Mouse (Mus musculus): ENCODE results near the gene Pmel. TPM values are rescaled to one million over a fixed set of nuclear protein-coding genes. Genes with fewer than 3 reads are reported as not detected.

Pmel gene
- 1.6 and 2.6 TPM in 2 replicates for polyA plus RNA-seq (2015; fragmentation: Nextera tagmentation; extraction: Ambion mirVana)

- Histone ChIP-seq H3K9ac (peak within 1 kb of the TSS; percentile 91), H3K27me3 (replicated peaks) (no peaks in the 10 kb centered on the region), H3K36me3 (peaks cover 46% of the 10 kb centered on the region), H3K9me3 (no peaks in the 10 kb centered on the region), H3K27ac (replicated peaks) (peak within 1 kb of the TSS; percentile 98), H3K4me1 (peaks cover 45% of the 10 kb centered on the region), H3K4me3 (peak within 1 kb of the TSS; percentile 93), H3K4me2 (peak within 1 kb of the TSS; percentile 74)
- ATAC-seq (ENCODE audit: extremely low read depth, insufficient number of reproducible peaks, low FRiP score, low TSS enrichment), result no peak
- WGBS, result 21% methylated on average over 4 of the region's 4 CpGs
Measured at GRCm38 (mm10) chr10:128703895-128704294, at the start of gene Pmel. TSS of gene Pmel (plus strand) at chr10:128704195.

DNA sequence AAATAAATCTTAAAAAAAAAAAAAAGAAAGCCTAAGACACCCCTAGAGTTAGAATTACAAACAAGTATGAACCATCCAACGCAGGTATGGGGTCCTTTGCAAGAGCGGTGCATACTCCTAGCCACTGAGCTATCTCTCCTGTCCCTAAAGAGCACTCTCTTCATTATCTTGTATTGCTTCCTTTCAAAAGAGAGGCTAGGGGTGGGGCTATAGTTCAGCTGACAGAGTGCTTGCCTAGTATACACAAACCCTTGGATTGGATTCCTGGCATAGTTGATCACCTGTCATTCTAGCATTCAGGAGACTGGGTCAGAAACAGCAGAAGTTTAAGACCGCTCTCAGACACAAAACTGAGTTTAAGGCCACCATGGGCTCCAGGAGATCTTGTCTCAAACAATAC is 48.7 kb upstream of the Pmel start:
- Histone ChIP-seq H3K4me1 (peaks cover 8% of the 10 kb centered on the region), H3K4me3 (no peak overlapping the region), H3K9me3 (no peaks in the 10 kb centered on the region), H3K4me2 (no peak overlapping the region), H3K9ac (no peak overlapping the region), H3K27ac (replicated peaks) (no peak overlapping the region), H3K36me3 (no peaks in the 10 kb centered on the region), H3K27me3 (replicated peaks) (peaks cover 4% of the 10 kb centered on the region; the same call in 1 of the 2 replicates)
- ATAC-seq (ENCODE audit: extremely low read depth, insufficient number of reproducible peaks, low FRiP score, low TSS enrichment), result no peak
- 35% methylated on average over 3 of the region's 3 CpGs for WGBS

- Histone ChIP-seq H3K9me3 (no peaks in the 10 kb centered on the region), H3K4me3 (no peak overlapping the region), H3K4me2 (no peak overlapping the region), H3K4me1 (peaks cover 8% of the 10 kb centered on the region), H3K27ac (replicated peaks) (no peak overlapping the region), H3K9ac (no peak overlapping the region), H3K36me3 (no peaks in the 10 kb centered on the region), H3K27me3 (replicated peaks) (0 out of 2 replicates have a peak, but pooled peaks cover 4% of the 10 kb centered on the region)
- ATAC-seq (ENCODE audit: extremely low read depth, insufficient number of reproducible peaks, low FRiP score, low TSS enrichment), result no peak
- WGBS, result 85% methylated on average over 1 of the region's 1 CpGs
Measured at GRCm38 (mm10) chr10:128656731-128657130, 47.3 kb upstream of the Pmel start.

- Histone ChIP-seq H3K27ac (replicated peaks) (no peak overlapping the region), H3K4me2 (no peak overlapping the region), H3K36me3 (no peaks in the 10 kb centered on the region), H3K9me3 (no peaks in the 10 kb centered on the region), H3K27me3 (replicated peaks) (0 out of 2 replicates have a peak, but pooled peaks cover 4% of the 10 kb centered on the region), H3K4me3 (no peak overlapping the region), H3K9ac (no peak overlapping the region), H3K4me1 (peaks cover 8% of the 10 kb centered on the region)
- 53% methylated on average over 9 of the region's 9 CpGs for WGBS
- no peak for ATAC-seq (ENCODE audit: extremely low read depth, insufficient number of reproducible peaks, low FRiP score, low TSS enrichment)
Measured at GRCm38 (mm10) chr10:128657844-128658243, 46.2 kb upstream of the Pmel start.

DNA sequence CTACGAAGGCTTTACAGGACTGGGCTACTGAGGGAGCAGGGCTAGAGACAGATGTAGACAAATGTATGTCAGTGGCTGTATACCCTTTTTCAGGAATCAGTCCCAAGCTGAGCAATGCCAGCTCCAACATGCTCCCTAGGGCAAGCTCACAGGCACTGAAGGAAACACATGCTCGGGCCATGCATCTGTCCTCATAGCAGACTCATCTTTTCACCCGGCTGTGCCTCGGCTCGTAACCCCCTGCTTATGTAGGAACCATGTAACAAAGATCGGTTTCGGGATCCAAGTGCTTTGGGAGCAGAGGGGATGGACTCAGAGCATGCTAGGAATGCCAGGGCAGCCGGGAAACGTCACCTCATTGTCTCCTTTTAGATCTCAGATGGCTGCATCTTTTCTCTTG is 44.5 kb upstream of the Pmel start:
- WGBS, result 30% methylated on average over 9 of the region's 9 CpGs
- Histone ChIP-seq H3K4me3 (no peak overlapping the region), H3K4me1 (peaks cover 8% of the 10 kb centered on the region), H3K9me3 (no peaks in the 10 kb centered on the region), H3K27me3 (replicated peaks) (no peaks in the 10 kb centered on the region), H3K27ac (replicated peaks) (no peak overlapping the region), H3K36me3 (no peaks in the 10 kb centered on the region), H3K9ac (no peak overlapping the region), H3K4me2 (no peak overlapping the region)
- ATAC-seq (ENCODE audit: extremely low read depth, insufficient number of reproducible peaks, low FRiP score, low TSS enrichment), result no peak

DNA sequence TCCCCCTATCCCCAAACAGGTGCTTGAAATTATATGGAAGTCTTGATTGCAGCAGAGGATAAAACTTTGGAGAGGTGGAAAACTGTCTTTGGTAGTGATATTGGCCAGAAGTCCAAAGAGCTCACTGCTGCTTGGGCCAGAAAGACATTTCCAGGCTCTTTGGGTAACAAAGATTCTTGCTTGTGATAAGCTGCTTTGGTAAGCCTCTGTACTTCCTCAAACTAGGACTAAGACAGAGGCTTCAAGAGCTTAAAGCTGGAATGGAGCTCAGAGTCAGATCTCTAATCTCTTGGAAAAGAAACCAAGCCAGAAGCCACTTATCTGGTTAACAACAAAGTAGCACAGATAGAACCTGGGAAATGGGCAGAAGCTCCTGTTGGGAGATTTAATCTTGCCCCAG is 41.5 kb upstream of the Pmel start:
- ATAC-seq (ENCODE audit: extremely low read depth, insufficient number of reproducible peaks, low FRiP score, low TSS enrichment), result no peak
- Histone ChIP-seq H3K9me3 (no peaks in the 10 kb centered on the region), H3K36me3 (no peaks in the 10 kb centered on the region), H3K27me3 (replicated peaks) (no peaks in the 10 kb centered on the region), H3K4me1 (0 out of 2 replicates have a peak, but pooled peaks cover 3% of the 10 kb centered on the region), H3K4me3 (no peak overlapping the region), H3K9ac (no peak overlapping the region), H3K4me2 (no peak overlapping the region), H3K27ac (replicated peaks) (no peak overlapping the region)

GRCm38 (mm10) chr10:128663441-128664220 is 40.4 kb upstream of the Pmel start:
- no peak for ATAC-seq (ENCODE audit: extremely low read depth, insufficient number of reproducible peaks, low FRiP score, low TSS enrichment)
- Histone ChIP-seq H3K4me2 (no peak overlapping the region), H3K9ac (no peak overlapping the region), H3K4me1 (peaks cover 7% of the 10 kb centered on the region), H3K27me3 (replicated peaks) (no peaks in the 10 kb centered on the region), H3K4me3 (no peak overlapping the region), H3K9me3 (no peaks in the 10 kb centered on the region), H3K36me3 (no peaks in the 10 kb centered on the region), H3K27ac (replicated peaks) (no peak overlapping the region)
- 46% methylated on average over 5 of the region's 5 CpGs for WGBS

- peaks cover 9% of the 10 kb centered on the region for H3K4me1 ChIP-seq
- H3K36me3 ChIP-seq, result no peaks in the 10 kb centered on the region
- no peaks in the 10 kb centered on the region for H3K27me3 ChIP-seq (replicated peaks)
- H3K4me3 ChIP-seq, result no peak overlapping the region
- no peaks in the 10 kb centered on the region for H3K9me3 ChIP-seq
- H3K27ac ChIP-seq (replicated peaks), result no peak overlapping the region
- 55% methylated on average over 3 of the region's 3 CpGs for WGBS
- no peak overlapping the region for H3K9ac ChIP-seq
- ATAC-seq (ENCODE audit: extremely low read depth, insufficient number of reproducible peaks, low FRiP score, low TSS enrichment), result no peak
- H3K4me2 ChIP-seq, result no peak overlapping the region
Measured at GRCm38 (mm10) chr10:128664808-128665207, 39.2 kb upstream of the Pmel start.

- Histone ChIP-seq H3K27ac (replicated peaks) (no peak overlapping the region), H3K9me3 (no peaks in the 10 kb centered on the region), H3K4me3 (no peak overlapping the region), H3K27me3 (replicated peaks) (no peaks in the 10 kb centered on the region), H3K4me1 (peaks cover 9% of the 10 kb centered on the region), H3K9ac (no peak overlapping the region), H3K4me2 (no peak overlapping the region), H3K36me3 (no peaks in the 10 kb centered on the region)
- no peak for ATAC-seq (ENCODE audit: extremely low read depth, insufficient number of reproducible peaks, low FRiP score, low TSS enrichment)
- 64% methylated on average over 3 of the region's 3 CpGs for WGBS
Measured at GRCm38 (mm10) chr10:128665307-128665706, 38.7 kb upstream of the Pmel start.

GRCm38 (mm10) chr10:128665806-128666205 is 38.2 kb upstream of the Pmel start:
- H3K27me3 ChIP-seq (replicated peaks), result 0 out of 2 replicates have a peak, but pooled peaks cover under 1% of the 10 kb centered on the region
- ATAC-seq (ENCODE audit: extremely low read depth, insufficient number of reproducible peaks, low FRiP score, low TSS enrichment), result no peak
- no peak overlapping the region for H3K4me3 ChIP-seq
- H3K36me3 ChIP-seq, result peaks cover 3% of the 10 kb centered on the region; the same call in 1 of the 2 replicates
- no peak overlapping the region for H3K27ac ChIP-seq (replicated peaks)
- no peaks in the 10 kb centered on the region for H3K9me3 ChIP-seq
- no peak overlapping the region for H3K9ac ChIP-seq
- peaks cover 9% of the 10 kb centered on the region for H3K4me1 ChIP-seq
- H3K4me2 ChIP-seq, result no peak overlapping the region
- WGBS, result 88% methylated on average over 2 of the region's 2 CpGs

- Histone ChIP-seq H3K4me1 (peaks cover 18% of the 10 kb centered on the region), H3K27ac (replicated peaks) (0 out of 2 replicates have a peak overlapping the region, but pooled peaks have one; percentile 28), H3K9ac (peak overlapping the region; percentile 87), H3K4me3 (peak overlapping the region; percentile 82), H3K27me3 (replicated peaks) (0 out of 2 replicates have a peak, but pooled peaks cover 6% of the 10 kb centered on the region), H3K36me3 (peaks cover 13% of the 10 kb centered on the region; the same call in 1 of the 2 replicates), H3K9me3 (no peaks in the 10 kb centered on the region), H3K4me2 (peak overlapping the region; percentile 89)
- no peak for ATAC-seq (ENCODE audit: extremely low read depth, insufficient number of reproducible peaks, low FRiP score, low TSS enrichment)
- WGBS, result 1% methylated on average over 41 of the region's 42 CpGs
Measured at GRCm38 (mm10) chr10:128668790-128669672, 35.0 kb upstream of the Pmel start.

Data from heart, embryonic 13.5 days (tissue).